Mouse (Mus musculus) ES-Bruce4 (cell line): ENCODE results near the gene Farp2. TPM values are rescaled to one million over a fixed set of nuclear protein-coding genes. Genes with fewer than 3 reads are reported as not detected.
"Not testable (repeated sequence)": the region's sequence is repeated elsewhere in the genome, so short reads cannot be mapped to it uniquely, and the experiment has no call there.

Experiments used
- H3K27ac ChIP-seq: 2 replicates; pipeline ENCODE4 v1.5.1; 2012; ENCODE audit warnings: low read length, inconsistent platforms; ENCODE audit not compliant: insufficient read depth
- H3K27me3 ChIP-seq: 2 replicates; pipeline ENCODE4 v1.6.1; 2012; ENCODE audit warnings: mild to moderate bottlenecking, low read length, inconsistent platforms; ENCODE audit not compliant: control insufficient read depth, poor library complexity, insufficient read depth, severe bottlenecking
- H3K36me3 ChIP-seq: 2 replicates; pipeline ENCODE4 v1.6.1; 2012; ENCODE audit warnings: inconsistent platforms, mild to moderate bottlenecking, low read length, moderate library complexity; ENCODE audit not compliant: control insufficient read depth, poor library complexity, insufficient read depth, severe bottlenecking
- H3K4me1 ChIP-seq: one replicate; pipeline ENCODE4 v1.8.1; 2011; ENCODE audit warnings: low read length; ENCODE audit not compliant: control insufficient read depth, insufficient read depth
- H3K4me3 ChIP-seq: 2 replicates; pipeline ENCODE4 v1.5.1; 2011; ENCODE audit warnings: low read depth, mild to moderate bottlenecking, low read length
- H3K9ac ChIP-seq: 2 replicates; pipeline ENCODE4 v1.6.1; 2012; ENCODE audit warnings: low read depth, mild to moderate bottlenecking, inconsistent platforms; ENCODE audit not compliant: poor library complexity, severe bottlenecking
- H3K9me3 ChIP-seq: replicated peaks from 2 replicates; pipeline ENCODE4 v1.6.1; 2012; ENCODE audit warnings: mild to moderate bottlenecking, low read length, inconsistent platforms; ENCODE audit not compliant: control insufficient read depth, poor library complexity, insufficient read depth, severe bottlenecking
- CTCF ChIP-seq: IDR thresholded peaks from one replicate; pipeline ENCODE4 v1.8.1; 2011; ENCODE audit warnings: low read depth, low read length
- EP300 ChIP-seq: IDR thresholded peaks from 2 replicates; pipeline ENCODE4 v1.6.1; 2011; ENCODE audit warnings: low read depth, low read length; ENCODE audit not compliant: insufficient read depth
- POLR2A ChIP-seq: IDR thresholded peaks from one replicate; pipeline ENCODE4 v1.8.1; 2011; ENCODE audit warnings: low read length; ENCODE audit not compliant: insufficient read depth
- polyA plus RNA-seq: library from polyadenylated mRNA; stranded (reverse); fragments of >200 nt; gene quantifications from 2 replicates; pipeline ENCODE4 v1.2.4, GENCODE M21; 2011; ENCODE audit warnings: low read depth; ENCODE audit not compliant: missing spikeins, insufficient read depth, insufficient read length

Farp2 gene
- polyA plus RNA-seq, 1 experiment = 4.0 TPM

- Histone ChIP-seq H3K9me3 (no peaks in the 10 kb centered on the region), H3K27ac (peak overlapping the region; percentile 81), H3K9ac (peak overlapping the region; percentile 75), H3K4me1 (no peaks in the 10 kb centered on the region), H3K4me3 (peak overlapping the region; percentile 84), H3K36me3 (no peaks in the 10 kb centered on the region), H3K27me3 (no peaks in the 10 kb centered on the region)
- TF ChIP-seq POLR2A = peak; percentile 61
- TF ChIP-seq EP300 = no peak
Observed at GRCm38 (mm10) chr1:93477758-93478585, 33.9 kb upstream of the Farp2 start.

GRCm38 (mm10) chr1:93478586-93479475, 33.0 kb upstream of the Farp2 start, which contains the start of gene Hdlbp:
Hdlbp (minus strand) TSS chr1:93478815.
- TF ChIP-seq POLR2A = peak; percentile 64
- 0 out of 2 replicates have a peak, but pooled peaks have one; percentile 41 for TF ChIP-seq EP300
- no peak for TF ChIP-seq CTCF
- H3K27ac ChIP-seq = peak within 1 kb of the TSS; percentile 81
- peak within 1 kb of the TSS; percentile 75 for H3K9ac ChIP-seq
- H3K9me3 ChIP-seq = no peaks in the 10 kb centered on the region
- H3K4me1 ChIP-seq = no peaks in the 10 kb centered on the region
- no peaks in the 10 kb centered on the region for H3K36me3 ChIP-seq
- H3K4me3 ChIP-seq = peak within 1 kb of the TSS; percentile 88
- no peaks in the 10 kb centered on the region for H3K27me3 ChIP-seq

- Histone ChIP-seq H3K27ac (peak overlapping the region; percentile 40; the same call in 1 of the 2 replicates), H3K9ac (peak overlapping the region; percentile 73), H3K9me3 (no peaks in the 10 kb centered on the region), H3K36me3 (no peaks in the 10 kb centered on the region), H3K4me1 (no peaks in the 10 kb centered on the region), H3K27me3 (no peaks in the 10 kb centered on the region), H3K4me3 (peak overlapping the region; percentile 88)
- TF ChIP-seq CTCF (no peak), EP300 (no peak), POLR2A (no peak)
Observed at GRCm38 (mm10) chr1:93479476-93480083, 32.3 kb upstream of the Farp2 start.

GRCm38 (mm10) chr1:93486302-93486701, 25.6 kb upstream of the Farp2 start:
- H3K9ac ChIP-seq = not testable (repeated sequence)

GRCm38 (mm10) chr1:93495312-93495711, 16.6 kb upstream of the Farp2 start:
- Histone ChIP-seq H3K4me3 (no peak overlapping the region), H3K27me3 (no peaks in the 10 kb centered on the region), H3K27ac (no peak overlapping the region), H3K36me3 (peaks cover 39% of the 10 kb centered on the region), H3K9ac (no peak overlapping the region), H3K4me1 (no peaks in the 10 kb centered on the region), H3K9me3 (no peaks in the 10 kb centered on the region)
- TF ChIP-seq EP300 (no peak), POLR2A (no peak), CTCF (no peak)

More at GRCm38 (mm10) chr1:93486302-93486701, 25.6 kb upstream of the Farp2 start:
- H3K4me1 ChIP-seq, H3K27ac ChIP-seq, H3K9me3 ChIP-seq, H3K4me3 ChIP-seq, H3K36me3 ChIP-seq, H3K27me3 ChIP-seq: not testable (repeated sequence)
